Mouse (Mus musculus): ENCODE results near the gene Tctex1d2. TPM values are rescaled to one million over a fixed set of nuclear protein-coding genes. Genes with fewer than 3 reads are reported as not detected.

The Tctex1d2 gene
- total and polyA plus RNA-seq, 3 experiments: not detected

DNA sequence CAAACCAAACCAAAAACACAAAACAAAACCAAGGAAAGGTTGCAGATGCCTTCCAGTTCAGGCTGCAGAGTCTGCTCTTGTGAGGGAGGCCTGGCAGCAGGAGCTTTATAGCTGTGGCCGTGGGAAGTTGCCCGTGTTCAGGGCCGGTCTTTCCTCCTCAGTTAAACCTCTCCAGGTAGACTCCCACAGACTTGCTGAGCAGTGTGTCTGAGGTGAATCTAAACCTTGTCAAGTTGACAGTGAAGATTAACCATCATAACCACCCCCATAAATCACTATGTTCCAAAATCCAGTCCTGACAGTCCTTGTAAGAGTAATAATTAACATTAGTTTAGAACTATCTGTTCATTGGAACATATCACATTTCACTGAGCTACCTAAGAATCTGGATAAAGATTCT, 8.0 kb downstream of the Tctex1d2 start:
- no peak overlapping the region for H3K4me3 ChIP-seq (replicated peaks in 1 of 3; ENCODE audit: low read depth in 2 of 3, low read length in 2 of 3, poor library complexity in 1 of 3)

GRCm38 (mm10) chr16:32430474-32431046, 11.1 kb downstream of the Tctex1d2 start, which contains the start of gene Pcyt1a:
Pcyt1a (plus strand) TSS chr16:32430921.
- H3K27ac ChIP-seq (ENCODE audit: insufficient read depth, low read depth): no peak within 1 kb of the TSS; the same call in 1 of the 2 replicates
- H3K4me1 ChIP-seq (ENCODE audit: control insufficient read depth in 1 of 2, insufficient read depth in 2 of 2): peaks cover 3 to 32% of the 10 kb centered on the region in 2 experiments; a peak in 3 of 4 replicates
- H3K27me3 ChIP-seq (replicated peaks): no peaks in the 10 kb centered on the region
- H3K9me3 ChIP-seq (replicated peaks; ENCODE audit: low read length): no peaks in the 10 kb centered on the region
- dilution Hi-C loops (cut with MboI; ENCODE audit: extremely low pct_ligation_motif_present, extremely low pct_unique_long_range_greater_than_20kb, low sequenced_read_pairs): no loop called here
- H3K79me2 ChIP-seq (replicated peaks; ENCODE audit: control insufficient read depth, extremely low read depth, insufficient read depth, poor library complexity, severe bottlenecking): peaks cover 2% of the 10 kb centered on the region; the same call in 1 of the 2 replicates
- peak within 1 kb of the TSS; percentile 77 for H3K9ac ChIP-seq (ENCODE audit: insufficient read depth, low read depth)
- H3K4me2 ChIP-seq (ENCODE audit: insufficient read depth, low read depth, poor library complexity, severe bottlenecking): peak within 1 kb of the TSS; percentile 76
- H3K4me3 ChIP-seq (replicated peaks in 1 of 3; ENCODE audit: low read depth in 2 of 3, low read length in 2 of 3, poor library complexity in 1 of 3): peak within 1 kb of the TSS; percentile 65 to 86 (median 78)
- DNase-seq (ENCODE audit: extremely low read depth): peak; percentile 90
- H3K36me3 ChIP-seq (replicated peaks in 1 of 2; ENCODE audit: control insufficient read depth in 1 of 2, insufficient read depth in 1 of 2, low read length in 1 of 2): no peaks in the 10 kb centered on the region
- in situ Hi-C loops (cut with MboI; ENCODE audit: low pct_ligation_motif_present, low pct_unique_long_range_greater_than_20kb, low sequenced_read_pairs): no loop called here
- TF ChIP-seq CHD2 (IDR thresholded peaks at IDR 0.05; ENCODE audit: low read length) (0 out of 2 replicates have a peak, but pooled peaks have one; percentile 49), MAX (IDR thresholded peaks at IDR 0.05; ENCODE audit: low read length) (no peak; the same call in 1 of the 2 replicates), ZMIZ1 (IDR thresholded peaks at IDR 0.05; ENCODE audit: low read depth, low read length) (peak; percentile 68; the same call in 1 of the 2 replicates), MAZ (IDR thresholded peaks at IDR 0.05; ENCODE audit: low read depth, low read length) (peak; percentile 90), POLR2AphosphoS2 (IDR thresholded peaks at IDR 0.05; ENCODE audit: low read depth, low read length) (no peak), ZKSCAN1 (IDR thresholded peaks at IDR 0.05; ENCODE audit: borderline replicate concordance, low read depth, low read length) (no peak), SMC3 (IDR thresholded peaks at IDR 0.05; ENCODE audit: low read depth, low read length) (no peak), ZNF384 (IDR thresholded peaks at IDR 0.05; ENCODE audit: low read depth, low read length) (no peak), ZC3H11A (IDR thresholded peaks at IDR 0.05; ENCODE audit: low read depth, low read length) (no peak), MAFK (IDR thresholded peaks at IDR 0.05; ENCODE audit: insufficient replicate concordance, low read length) (no peak), JUN (IDR thresholded peaks at IDR 0.05; ENCODE audit: insufficient read depth, low read depth, low read length) (no peak), MXI1 (IDR thresholded peaks at IDR 0.05; ENCODE audit: low read depth, low read length) (peak; percentile 92), NELFE (IDR thresholded peaks at IDR 0.05; ENCODE audit: low read depth, low read length) (peak; percentile 68; the same call in 1 of the 2 replicates), JUND (conservative IDR thresholded peaks at IDR 0.05; ENCODE audit: low read depth, low read length) (no peak), MYC (IDR thresholded peaks at IDR 0.05; ENCODE audit: low read depth, low read length) (0 out of 2 replicates have a peak, but pooled peaks have one; percentile 17), USF1 (IDR thresholded peaks at IDR 0.05; ENCODE audit: low read depth, low read length) (peak; percentile 29; the same call in 1 of the 2 replicates), HCFC1 (IDR thresholded peaks at IDR 0.05; ENCODE audit: low read depth, low read length) (peak; percentile 88), EP300 (IDR thresholded peaks at IDR 0.05; ENCODE audit: low read length) (no peak), NRF1 (IDR thresholded peaks at IDR 0.05; ENCODE audit: low read depth, low read length) (peak; percentile 49), CTCF (conservative IDR thresholded peaks at IDR 0.05 in 1 of 2, IDR thresholded peaks at IDR 0.05 in 1 of 2; ENCODE audit: low read depth in 2 of 2, low read length in 2 of 2) (peak in 1 of 2 experiments; percentile 17; a peak in 1 of 4 replicates), MEF2A (IDR thresholded peaks at IDR 0.05; ENCODE audit: borderline replicate concordance, low read depth, low read length) (peak; percentile 67), GABPA (IDR thresholded peaks at IDR 0.05; ENCODE audit: insufficient replicate concordance, low read depth, low read length) (no peak), PAX5 (IDR thresholded peaks at IDR 0.05; ENCODE audit: low read length) (no peak), UBTF (IDR thresholded peaks at IDR 0.05; ENCODE audit: low read depth, low read length) (peak; percentile 97), E2F4 (IDR thresholded peaks at IDR 0.05; ENCODE audit: insufficient replicate concordance, low read depth, low read length) (no peak), IRF4 (IDR thresholded peaks at IDR 0.05; ENCODE audit: low read depth, low read length) (peak; percentile 10; the same call in 1 of the 2 replicates), SIN3A (IDR thresholded peaks at IDR 0.05; ENCODE audit: low read length) (peak; percentile 94)

More for the DNA sequence above, 8.0 kb downstream of the Tctex1d2 start:
- TF ChIP-seq MYC (IDR thresholded peaks at IDR 0.05; ENCODE audit: low read depth, low read length) (no peak), MXI1 (IDR thresholded peaks at IDR 0.05; ENCODE audit: low read depth, low read length) (no peak), UBTF (IDR thresholded peaks at IDR 0.05; ENCODE audit: low read depth, low read length) (no peak), ZMIZ1 (IDR thresholded peaks at IDR 0.05; ENCODE audit: low read depth, low read length) (no peak), NRF1 (IDR thresholded peaks at IDR 0.05; ENCODE audit: low read depth, low read length) (no peak), JUN (IDR thresholded peaks at IDR 0.05; ENCODE audit: insufficient read depth, low read depth, low read length) (no peak), HCFC1 (IDR thresholded peaks at IDR 0.05; ENCODE audit: low read depth, low read length) (no peak), CHD2 (IDR thresholded peaks at IDR 0.05; ENCODE audit: low read length) (no peak), MAX (IDR thresholded peaks at IDR 0.05; ENCODE audit: low read length) (no peak), GABPA (IDR thresholded peaks at IDR 0.05; ENCODE audit: insufficient replicate concordance, low read depth, low read length) (no peak), ZKSCAN1 (IDR thresholded peaks at IDR 0.05; ENCODE audit: borderline replicate concordance, low read depth, low read length) (no peak), EP300 (IDR thresholded peaks at IDR 0.05; ENCODE audit: low read length) (no peak), KAT2A (IDR thresholded peaks at IDR 0.05; ENCODE audit: insufficient replicate concordance, low read length) (no peak), POLR2AphosphoS2 (IDR thresholded peaks at IDR 0.05; ENCODE audit: low read depth, low read length) (no peak)
- no peak for DNase-seq (ENCODE audit: extremely low read depth)
- Histone ChIP-seq H3K79me2 (replicated peaks; ENCODE audit: control insufficient read depth, extremely low read depth, insufficient read depth, poor library complexity, severe bottlenecking) (no peaks in the 10 kb centered on the region), H3K4me1 (ENCODE audit: control insufficient read depth in 1 of 2, insufficient read depth in 2 of 2) (peaks cover 0 to 17% of the 10 kb centered on the region in 2 experiments; a peak in 2 of 4 replicates), H3K4me2 (ENCODE audit: insufficient read depth, low read depth, poor library complexity, severe bottlenecking) (no peak overlapping the region), H3K27ac (ENCODE audit: insufficient read depth, low read depth) (no peak overlapping the region), H3K36me3 (replicated peaks in 1 of 2; ENCODE audit: control insufficient read depth in 1 of 2, insufficient read depth in 1 of 2, low read length in 1 of 2) (no peaks in the 10 kb centered on the region), H3K9me3 (replicated peaks; ENCODE audit: low read length) (no peaks in the 10 kb centered on the region), H3K9ac (ENCODE audit: insufficient read depth, low read depth) (no peak overlapping the region), H3K27me3 (replicated peaks) (no peaks in the 10 kb centered on the region)
- in situ Hi-C loops (cut with MboI; ENCODE audit: low pct_ligation_motif_present, low pct_unique_long_range_greater_than_20kb, low sequenced_read_pairs) (no loop called here), dilution Hi-C loops (cut with MboI; ENCODE audit: extremely low pct_ligation_motif_present, extremely low pct_unique_long_range_greater_than_20kb, low sequenced_read_pairs) (no loop called here)
